8 mouse cellular contexts compared by ENCODE assay signal in genomic region chr16:28446334-28447113, GRCm38 (mm10).
DNase-seq lines count a peak whose midpoint lies in the region; ATAC-seq and TF ChIP-seq lines count a peak whose summit lies in the region.

No protein-coding gene starts in this region.

- no peaks in the 10 kb centered on the region for H3K9me3 ChIP-seq in ES-E14 (ENCODE audit: control insufficient read depth, insufficient read depth, low read depth, low read length)
- H3K9me3 ChIP-seq in embryonic facial prominence, embryonic 13.5 days: no peaks in the 10 kb centered on the region
- no peaks in the 10 kb centered on the region for H3K9me3 ChIP-seq in midbrain, embryonic 12.5 days
- no peaks in the 10 kb centered on the region for H3K9me3 ChIP-seq in stomach, embryonic 16.5 days (replicated peaks; ENCODE audit: control insufficient read depth, low read length)

- peak overlapping the region; percentile 75 to 77 for H3K4me3 ChIP-seq in ES-E14 (ENCODE audit: insufficient read depth in 1 of 2, low read depth in 1 of 2, low read length in 2 of 2, poor library complexity in 1 of 2, severe bottlenecking in 1 of 2)
- H3K4me3 ChIP-seq in embryonic facial prominence, embryonic 13.5 days: peak overlapping the region; percentile 67
- H3K4me3 ChIP-seq in midbrain, embryonic 12.5 days: peak overlapping the region; percentile 63
- H3K4me3 ChIP-seq in stomach, embryonic 16.5 days (replicated peaks; ENCODE audit: low read length): peak overlapping the region; percentile 67

- WGBS in embryonic facial prominence, embryonic 13.5 days: under 1% methylated on average over 82 of the region's 82 CpGs
- under 1% methylated on average over 70 of the region's 82 CpGs for WGBS in midbrain, embryonic 12.5 days
- WGBS in stomach, embryonic 16.5 days: under 1% methylated on average over 81 of the region's 82 CpGs

- no peaks in the 10 kb centered on the region for H3K36me3 ChIP-seq in ES-E14 (ENCODE audit: control insufficient read depth, insufficient read depth, low read length, poor library complexity, severe bottlenecking)
- no peaks in the 10 kb centered on the region for H3K36me3 ChIP-seq in embryonic facial prominence, embryonic 13.5 days
- no peaks in the 10 kb centered on the region for H3K36me3 ChIP-seq in midbrain, embryonic 12.5 days
- H3K36me3 ChIP-seq in stomach, embryonic 16.5 days (ENCODE audit: control insufficient read depth, insufficient read depth, low read length): no peaks in the 10 kb centered on the region

- DNase-seq in ES-E14 (ENCODE audit: low read depth, low spot score): peak; percentile 7
- DNase-seq in adrenal gland, postnatal 25 days: peak; percentile 30
- DNase-seq in heart, postnatal 4 days: peak; percentile 27
- peak; percentile 29 to 46 for DNase-seq in left cerebral cortex, adult 8-10 months (ENCODE audit: low spot score in 2 of 2)
- DNase-seq in thymus, adult 18-20 months: no peak

- ATAC-seq in embryonic facial prominence, embryonic 13.5 days (ENCODE audit: insufficient number of reproducible peaks, insufficient read depth, low FRiP score, low TSS enrichment, low read depth): peak; percentile 65
- peak; percentile 80 for ATAC-seq in midbrain, embryonic 12.5 days (ENCODE audit: low FRiP score, low read depth)
- ATAC-seq in stomach, embryonic 16.5 days (ENCODE audit: insufficient read depth, low FRiP score): peak; percentile 64

- H3K27me3 ChIP-seq in embryonic facial prominence, embryonic 13.5 days: peaks cover 74% of the 10 kb centered on the region
- peaks cover 44% of the 10 kb centered on the region for H3K27me3 ChIP-seq in midbrain, embryonic 12.5 days
- peaks cover 21% of the 10 kb centered on the region for H3K27me3 ChIP-seq in stomach, embryonic 16.5 days (ENCODE audit: control insufficient read depth, insufficient read depth, low read length)

- in situ Hi-C loops in ES-E14 (cut with MboI; ENCODE audit: low sequenced_read_pairs in 2 of 2, unreplicated experiment in 2 of 2): no loop called here

- no peaks in the 10 kb centered on the region for H3K4me1 ChIP-seq in ES-E14 (ENCODE audit: control insufficient read depth in 2 of 2, insufficient read depth in 2 of 2, low read length in 2 of 2, poor library complexity in 1 of 2)
- peaks cover 10% of the 10 kb centered on the region; the same call in 1 of the 2 replicates for H3K4me1 ChIP-seq in embryonic facial prominence, embryonic 13.5 days
- peaks cover 12% of the 10 kb centered on the region for H3K4me1 ChIP-seq in midbrain, embryonic 12.5 days
- H3K4me1 ChIP-seq in stomach, embryonic 16.5 days (ENCODE audit: control insufficient read depth, insufficient read depth, low read length): no peaks in the 10 kb centered on the region

- no peak overlapping the region for H3K27ac ChIP-seq in ES-E14 (ENCODE audit: insufficient read depth, low read depth, low read length, poor library complexity, severe bottlenecking)
- H3K27ac ChIP-seq in embryonic facial prominence, embryonic 13.5 days: peak overlapping the region; percentile 44; the same call in 1 of the 2 replicates
- H3K27ac ChIP-seq in midbrain, embryonic 12.5 days (replicated peaks): peak overlapping the region; percentile 49; the same call in 1 of the 2 replicates
- no peak overlapping the region for H3K27ac ChIP-seq in stomach, embryonic 16.5 days (ENCODE audit: low read length)

- H3K4me2 ChIP-seq in embryonic facial prominence, embryonic 13.5 days: peak overlapping the region; percentile 100
- peak overlapping the region; percentile 95 for H3K4me2 ChIP-seq in midbrain, embryonic 12.5 days (replicated peaks)
- peak overlapping the region; percentile 98 for H3K4me2 ChIP-seq in stomach, embryonic 16.5 days (ENCODE audit: low read depth, low read length)

- H3K9ac ChIP-seq in ES-E14 (ENCODE audit: insufficient read depth, low read depth, low read length, poor library complexity, severe bottlenecking): peak overlapping the region; percentile 60
- H3K9ac ChIP-seq in embryonic facial prominence, embryonic 13.5 days: peak overlapping the region; percentile 72
- peak overlapping the region; percentile 73 for H3K9ac ChIP-seq in midbrain, embryonic 12.5 days (replicated peaks)
- peak overlapping the region; percentile 73 for H3K9ac ChIP-seq in stomach, embryonic 16.5 days (ENCODE audit: low read length)

TF ChIP-seq in ES-E14, 5 proteins besides CTCF, POLR2A, EP300 and RAD21:
- TF ChIP-seq CHD2 (IDR thresholded peaks at IDR 0.05; ENCODE audit: low read depth, low read length) (no peak), HCFC1 (IDR thresholded peaks at IDR 0.05; ENCODE audit: borderline replicate concordance, insufficient read depth, low read length) (no peak), ZNF384 (IDR thresholded peaks at IDR 0.05; ENCODE audit: low read depth, low read length) (no peak), MAFK (IDR thresholded peaks at IDR 0.05; ENCODE audit: insufficient read depth, low read depth, low read length) (no peak), ZC3H11A (IDR thresholded peaks at IDR 0.05; ENCODE audit: borderline replicate concordance, low read depth, low read length) (no peak)

Comparison
In these comparisons a context has a peak if more than half of its experiments do, and no peak if none do; other contexts are left out.
1. DNase-seq: peak in ES-E14 (single experiment), adrenal gland, postnatal 25 days (single experiment), heart, postnatal 4 days (single experiment) and left cerebral cortex, adult 8-10 months (2 of 2); none in thymus, adult 18-20 months (0 of 2).
2. H3K27ac ChIP-seq: peak in embryonic facial prominence, embryonic 13.5 days (single experiment) and midbrain, embryonic 12.5 days (single experiment); none in ES-E14 (single experiment) and stomach, embryonic 16.5 days (single experiment).
3. Peak in every context shown above with its lines, with median percentiles within 50 percentile points of each other: H3K4me3 ChIP-seq, H3K9ac ChIP-seq, ATAC-seq and H3K4me2 ChIP-seq.